Mouse (Mus musculus): Measurements from ENCODE around the gene Tppp3.
A peak's percentile ranks its signal among the peaks of the same experiment; 100 is the strongest.

Gene Tppp3

GRCm38 (mm10) chr8:105422006-105422405, 49.3 kb downstream of the Tppp3 start:
- peak; percentile 47 for DNase-seq

- DNase-seq = no peak
These were observed 51.5 kb downstream of the Tppp3 start for GRCm38 (mm10) chr8:105419800-105420199.

DNA sequence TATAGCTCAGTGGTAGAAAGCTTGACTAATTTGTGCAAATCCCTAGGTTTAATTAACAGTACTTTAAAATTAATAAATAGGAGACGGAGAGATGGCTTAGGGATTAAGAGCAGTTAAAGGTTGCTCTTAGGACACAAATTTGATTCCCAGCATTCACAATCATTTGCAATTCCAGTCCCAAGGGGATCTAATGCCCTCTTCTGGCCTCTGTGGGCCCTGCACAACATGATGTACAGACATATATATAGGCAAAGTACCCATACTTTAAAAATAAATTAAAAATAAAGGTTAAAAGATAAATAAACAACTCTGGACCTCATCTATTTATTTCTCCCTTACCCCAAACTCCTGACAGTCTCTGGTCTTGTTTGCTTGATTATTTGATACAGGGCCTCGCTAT, 52.3 kb downstream of the Tppp3 start:
- DNase-seq = no peak

Data from cerebellum, adult 8-10 months (tissue).